Mouse (Mus musculus): ENCODE data around the gene Pmvk.
"Not testable (repeated sequence)": the region's sequence is repeated elsewhere in the genome, so short reads cannot be mapped to it uniquely, and the experiment has no call there.

Gene Pmvk

GRCm38 (mm10) chr3:89429021-89429420, 25.3 kb upstream of the Pmvk start:
- DNase-seq (ENCODE audit: low spot score) = not testable (repeated sequence)

- DNase-seq (ENCODE audit: low spot score) = peak; percentile 98
Observed at GRCm38 (mm10) chr3:89430171-89431159, 23.9 kb upstream of the Pmvk start, which contains the start of gene Pygo2. Pygo2 (plus strand) TSS chr3:89430214.

GRCm38 (mm10) chr3:89432606-89433005, 21.7 kb upstream of the Pmvk start:
- no peak for DNase-seq (ENCODE audit: low spot score)

- DNase-seq (ENCODE audit: low spot score) = no peak
Observed at GRCm38 (mm10) chr3:89434532-89434931, 19.8 kb upstream of the Pmvk start.

GRCm38 (mm10) chr3:89435041-89435440, 19.3 kb upstream of the Pmvk start:
- DNase-seq (ENCODE audit: low spot score) = no peak

- DNase-seq (ENCODE audit: low spot score) = peak; percentile 88
Observed at GRCm38 (mm10) chr3:89436176-89437113, 17.9 kb upstream of the Pmvk start, which contains the start of gene Pbxip1. Pbxip1 (plus strand) TSS chr3:89436706.

GRCm38 (mm10) chr3:89437269-89437668, 17.1 kb upstream of the Pmvk start:
- peak; percentile 75 for DNase-seq (ENCODE audit: low spot score)

GRCm38 (mm10) chr3:89440691-89441090, 13.7 kb upstream of the Pmvk start:
- no peak for DNase-seq (ENCODE audit: low spot score)

GRCm38 (mm10) chr3:89448720-89449537, 5.4 kb upstream of the Pmvk start:
- no peak for DNase-seq (ENCODE audit: low spot score)

- DNase-seq (ENCODE audit: low spot score) = peak; percentile 80
Observed at GRCm38 (mm10) chr3:89449541-89449940, 4.8 kb upstream of the Pmvk start.

- peak; percentile 78 for DNase-seq (ENCODE audit: low spot score)
Observed at GRCm38 (mm10) chr3:89451916-89452315, 2.4 kb upstream of the Pmvk start.

GRCm38 (mm10) chr3:89455786-89456285, 1.5 kb downstream of the Pmvk start:
- DNase-seq (ENCODE audit: low spot score) = no peak

- DNase-seq (ENCODE audit: low spot score) = peak; percentile 70
Observed at GRCm38 (mm10) chr3:89456726-89457665, 2.7 kb downstream of the Pmvk start.

- DNase-seq (ENCODE audit: low spot score) = peak; percentile 84
Observed at GRCm38 (mm10) chr3:89458372-89458964, 4.1 kb downstream of the Pmvk start.

- peak; percentile 93 for DNase-seq (ENCODE audit: low spot score)
Observed at GRCm38 (mm10) chr3:89458965-89459807, 4.8 kb downstream of the Pmvk start.

- DNase-seq (ENCODE audit: low spot score) = no peak
Observed at GRCm38 (mm10) chr3:89468268-89468667, 13.9 kb downstream of the Pmvk start.

GRCm38 (mm10) chr3:89472280-89472679, 17.9 kb downstream of the Pmvk start:
- no peak for DNase-seq (ENCODE audit: low spot score)

- DNase-seq (ENCODE audit: low spot score) = no peak
Observed at GRCm38 (mm10) chr3:89473838-89474237, 19.5 kb downstream of the Pmvk start.

GRCm38 (mm10) chr3:89479055-89479454, 24.7 kb downstream of the Pmvk start:
- no peak for DNase-seq (ENCODE audit: low spot score)

Measured in lung, postnatal 25 days (tissue).